Mouse (Mus musculus) heart, embryonic 10.5 days (tissue): ENCODE measurements around the gene Galk1. TPM values are rescaled to one million over a fixed set of nuclear protein-coding genes. Genes with fewer than 3 reads are reported as not detected.

Experiments
- DNase-seq: peaks from one replicate; pipeline ENCODE4 v3.0.0-alpha.2; 2017; ENCODE audit warnings: low spot score
- H3K27ac ChIP-seq: fragments of 300-500 bp; sonication (generic); 2 replicates; pipeline ENCODE4 v1.5.1; 2016; ENCODE audit warnings: mild to moderate bottlenecking
- H3K27me3 ChIP-seq: fragments of 300-500 bp; sonication (generic); 2 replicates; pipeline ENCODE4 v1.6.1; 2016; ENCODE audit warnings: mild to moderate bottlenecking; ENCODE audit not compliant: poor library complexity, insufficient read depth, severe bottlenecking
- H3K36me3 ChIP-seq: fragments of 300-500 bp; sonication (generic); 2 replicates; pipeline ENCODE4 v1.6.1; 2016; ENCODE audit warnings: mild to moderate bottlenecking, moderate library complexity
- H3K4me1 ChIP-seq: fragments of 300-500 bp; sonication (generic); 2 replicates; pipeline ENCODE4 v1.6.1; 2016; ENCODE audit warnings: mild to moderate bottlenecking
- H3K4me3 ChIP-seq: fragments of 300-500 bp; sonication (generic); 2 replicates; pipeline ENCODE4 v1.5.1; 2016; ENCODE audit warnings: mild to moderate bottlenecking, moderate library complexity
- H3K9me3 ChIP-seq: fragments of 300-500 bp; sonication (generic); 2 replicates; pipeline ENCODE4 v1.6.1; 2016; ENCODE audit warnings: mild to moderate bottlenecking, moderate library complexity
- WGBS: fragments of 180-500 bp; shearing (Covaris S2); methylation state at CpG from one replicate; pipeline ENCODE4 v1.1.7; 2016; 5-methylcytosine and 5-hydroxymethylcytosine counted together
- polyA plus RNA-seq: library from polyadenylated mRNA; unstranded; fragments of >200 nt; fragmentation: Nextera tagmentation; extraction: Ambion mirVana; gene quantifications from 2 replicates; pipeline ENCODE4 v1.2.1, GENCODE M21; 2016

Gene Galk1
- polyA plus RNA-seq, 1 experiment from 2014 or later, result 273 TPM

GRCm38 (mm10) chr11:115975544-115975943, 37.0 kb downstream of the Galk1 start:
- no peak overlapping the region for H3K27ac ChIP-seq
- H3K4me3 ChIP-seq, result no peak overlapping the region
- peaks cover 19% of the 10 kb centered on the region for H3K4me1 ChIP-seq
- H3K27me3 ChIP-seq, result peaks cover 73% of the 10 kb centered on the region
- no peaks in the 10 kb centered on the region for H3K9me3 ChIP-seq
- no peak for DNase-seq
- 42% methylated on average over 12 of the region's 12 CpGs for WGBS
- H3K36me3 ChIP-seq, result no peaks in the 10 kb centered on the region

GRCm38 (mm10) chr11:115975083-115975420, 37.5 kb downstream of the Galk1 start:
- 4% methylated on average over 18 of the region's 18 CpGs for WGBS
- H3K4me1 ChIP-seq, result peaks cover 23% of the 10 kb centered on the region
- peak overlapping the region; percentile 70 for H3K4me3 ChIP-seq
- H3K27ac ChIP-seq, result peak overlapping the region; percentile 66
- peaks cover 71% of the 10 kb centered on the region for H3K27me3 ChIP-seq
- H3K36me3 ChIP-seq, result no peaks in the 10 kb centered on the region
- no peak for DNase-seq
- no peaks in the 10 kb centered on the region for H3K9me3 ChIP-seq

GRCm38 (mm10) chr11:115974309-115975082, 38.0 kb downstream of the Galk1 start, which contains the start of gene Itgb4:
TSS of gene Itgb4 (plus strand) at chr11:115974709.
- Histone ChIP-seq H3K27me3 (peaks cover 65% of the 10 kb centered on the region), H3K4me1 (peaks cover 28% of the 10 kb centered on the region), H3K9me3 (no peaks in the 10 kb centered on the region), H3K27ac (peak within 1 kb of the TSS; percentile 66), H3K4me3 (peak within 1 kb of the TSS; percentile 70), H3K36me3 (no peaks in the 10 kb centered on the region)
- WGBS, result 9% methylated on average over 58 of the region's 58 CpGs
- no peak for DNase-seq

- WGBS, result 72% methylated on average over 6 of the region's 6 CpGs
- Histone ChIP-seq H3K27ac (no peak overlapping the region), H3K4me3 (no peak overlapping the region), H3K27me3 (peaks cover 32% of the 10 kb centered on the region), H3K4me1 (peaks cover 37% of the 10 kb centered on the region), H3K9me3 (no peaks in the 10 kb centered on the region), H3K36me3 (peaks cover 13% of the 10 kb centered on the region)
- DNase-seq, result no peak
Observed at GRCm38 (mm10) chr11:115971016-115971415, 41.5 kb downstream of the Galk1 start.

GRCm38 (mm10) chr11:115970006-115970673, 42.4 kb downstream of the Galk1 start:
- H3K27ac ChIP-seq, result peak overlapping the region; percentile 42; the same call in 1 of the 2 replicates
- no peaks in the 10 kb centered on the region for H3K9me3 ChIP-seq
- WGBS, result 60% methylated on average over 15 of the region's 15 CpGs
- H3K27me3 ChIP-seq, result peaks cover 23% of the 10 kb centered on the region
- no peak overlapping the region for H3K4me3 ChIP-seq
- no peak for DNase-seq
- H3K4me1 ChIP-seq, result peaks cover 36% of the 10 kb centered on the region
- peaks cover 22% of the 10 kb centered on the region for H3K36me3 ChIP-seq

- H3K36me3 ChIP-seq, result peaks cover 34% of the 10 kb centered on the region
- no peak for DNase-seq
- H3K4me3 ChIP-seq, result no peak overlapping the region
- H3K4me1 ChIP-seq, result peaks cover 31% of the 10 kb centered on the region
- peaks cover 10% of the 10 kb centered on the region for H3K27me3 ChIP-seq
- 57% methylated on average over 5 of the region's 5 CpGs for WGBS
- no peaks in the 10 kb centered on the region for H3K9me3 ChIP-seq
- H3K27ac ChIP-seq, result 0 out of 2 replicates have a peak overlapping the region, but pooled peaks have one; percentile 16
Observed at GRCm38 (mm10) chr11:115968731-115969405, 43.7 kb downstream of the Galk1 start.

GRCm38 (mm10) chr11:115964977-115965604, 47.4 kb downstream of the Galk1 start:
- Histone ChIP-seq H3K36me3 (peaks cover 72% of the 10 kb centered on the region), H3K4me3 (no peak overlapping the region), H3K27me3 (no peaks in the 10 kb centered on the region), H3K9me3 (no peaks in the 10 kb centered on the region), H3K27ac (peak overlapping the region; percentile 37), H3K4me1 (peaks cover 21% of the 10 kb centered on the region; the same call in 1 of the 2 replicates)
- no peak for DNase-seq
- WGBS, result 72% methylated on average over 10 of the region's 10 CpGs

GRCm38 (mm10) chr11:115962651-115963412, 49.7 kb downstream of the Galk1 start:
- Histone ChIP-seq H3K36me3 (peaks cover 89% of the 10 kb centered on the region), H3K27me3 (no peaks in the 10 kb centered on the region), H3K27ac (no peak overlapping the region), H3K4me1 (peaks cover 7% of the 10 kb centered on the region; the same call in 1 of the 2 replicates), H3K9me3 (no peaks in the 10 kb centered on the region), H3K4me3 (no peak overlapping the region)
- no peak for DNase-seq
- WGBS, result 92% methylated on average over 9 of the region's 9 CpGs

- no peak overlapping the region for H3K4me3 ChIP-seq
- no peaks in the 10 kb centered on the region for H3K9me3 ChIP-seq
- DNase-seq, result no peak
- no peak overlapping the region for H3K27ac ChIP-seq
- 94% methylated on average over 9 of the region's 9 CpGs for WGBS
- peaks cover 90% of the 10 kb centered on the region for H3K36me3 ChIP-seq
- H3K4me1 ChIP-seq, result peaks cover 3% of the 10 kb centered on the region; the same call in 1 of the 2 replicates
- H3K27me3 ChIP-seq, result no peaks in the 10 kb centered on the region
Observed at GRCm38 (mm10) chr11:115959018-115959417, 53.5 kb downstream of the Galk1 start.

Other genes with a start within 250 kb of the Galk1 start
- 35.0 and 56.8 TPM in 2 replicates for gene Tmem94, start 247.3 kb downstream of the Galk1 start, polyA plus RNA-seq
- gene Caskin2, start 199.1 kb downstream of the Galk1 start, polyA plus RNA-seq, result 18.7 and 21.4 TPM in 2 replicates
- gene Tsen54, start 198.0 kb downstream of the Galk1 start, polyA plus RNA-seq, result 39.1 and 41.7 TPM in 2 replicates
- gene Llgl2, start 188.7 kb downstream of the Galk1 start, polyA plus RNA-seq, result 35.0 and 40.8 TPM in 2 replicates
- gene Myo15b, start 154.3 kb downstream of the Galk1 start, polyA plus RNA-seq, result 0.23 and 0.31 TPM in 2 replicates
- 13.7 and 17.9 TPM in 2 replicates for gene Smim5, start 112.8 kb downstream of the Galk1 start, polyA plus RNA-seq
- gene Smim6, start 100.7 kb downstream of the Galk1 start, polyA plus RNA-seq, result 1.6 and 1.7 TPM in 2 replicates
- gene Sap30bp, start 79.4 kb downstream of the Galk1 start, polyA plus RNA-seq, result 29.4 and 35.8 TPM in 2 replicates
- gene Recql5, start 79.2 kb downstream of the Galk1 start, polyA plus RNA-seq, result 20.4 and 22.3 TPM in 2 replicates
- 0.67 and 1.1 TPM in 2 replicates for gene Itgb4, start 38.0 kb downstream of the Galk1 start, polyA plus RNA-seq
- gene H3f3b, start 15.2 kb upstream of the Galk1 start, polyA plus RNA-seq, result 684 and 1,078 TPM in 2 replicates
- 33.3 and 37.1 TPM in 2 replicates for gene Unk, start 17.6 kb upstream of the Galk1 start, polyA plus RNA-seq
- 6.1 and 7.2 TPM in 2 replicates for gene Unc13d, start 65.2 kb upstream of the Galk1 start, polyA plus RNA-seq
- 122 and 158 TPM in 2 replicates for gene Wbp2, start 74.3 kb upstream of the Galk1 start, polyA plus RNA-seq
- gene Trim47, start 114.5 kb upstream of the Galk1 start, polyA plus RNA-seq, result 25.9 and 38.7 TPM in 2 replicates
- 3.6 and 3.8 TPM in 2 replicates for gene Trim65, start 118.4 kb upstream of the Galk1 start, polyA plus RNA-seq
- gene Mrpl38, start 126.1 kb upstream of the Galk1 start, polyA plus RNA-seq, result 112 and 127 TPM in 2 replicates
- 27.7 and 30.6 TPM in 2 replicates for gene Fbf1, start 155.4 kb upstream of the Galk1 start, polyA plus RNA-seq
- 87.6 and 99.5 TPM in 2 replicates for gene Ten1, start 186.1 kb upstream of the Galk1 start, polyA plus RNA-seq
- gene Acox1, start 186.3 kb upstream of the Galk1 start, polyA plus RNA-seq, result 24.5 and 32.7 TPM in 2 replicates
- 0.67 and 1.5 TPM in 2 replicates for gene Evpl, start 225.4 kb upstream of the Galk1 start, polyA plus RNA-seq